Mouse (Mus musculus): ENCODE measurements at regions not wholly inside any gene's neighbourhood (a gene's known extent, or its start where the extent isn't known, plus 50 kb on each side); places are given as distances from the start of the nearest gene placed in this dataset.

- DNase-seq, result no peak
These were observed 189.4 kb upstream of the Acvr2a start for GRCm38 (mm10) chr2:48624461-48624860.

GRCm38 (mm10) chr2:48627011-48627410 is 186.9 kb upstream of the Acvr2a start:
- DNase-seq, result no peak

- no peak for DNase-seq
These were observed 184.5 kb upstream of the Acvr2a start for GRCm38 (mm10) chr2:48629106-48630050.

GRCm38 (mm10) chr2:48634456-48635174 is 179.3 kb upstream of the Acvr2a start:
- no peak for DNase-seq

GRCm38 (mm10) chr2:48636108-48636507 is 177.8 kb upstream of the Acvr2a start:
- DNase-seq, result no peak

- DNase-seq, result no peak
These were observed 169.8 kb upstream of the Acvr2a start for GRCm38 (mm10) chr2:48644114-48644513.

GRCm38 (mm10) chr2:48650281-48650680 is 163.6 kb upstream of the Acvr2a start:
- DNase-seq, result no peak

- DNase-seq, result no peak
These were observed 152.7 kb upstream of the Acvr2a start for GRCm38 (mm10) chr2:48661222-48661621.

GRCm38 (mm10) chr2:48665103-48665502 is 148.8 kb upstream of the Acvr2a start:
- DNase-seq, result peak; percentile 31

GRCm38 (mm10) chr2:48689098-48689497 is 124.8 kb upstream of the Acvr2a start:
- no peak for DNase-seq

- DNase-seq, result no peak
These were observed 119.4 kb upstream of the Acvr2a start for GRCm38 (mm10) chr2:48694509-48694908.

GRCm38 (mm10) chr2:48700886-48701285 is 113.0 kb upstream of the Acvr2a start:
- no peak for DNase-seq

GRCm38 (mm10) chr2:48705103-48705804 is 108.7 kb upstream of the Acvr2a start:
- no peak for DNase-seq

- no peak for DNase-seq
These were observed 108.1 kb upstream of the Acvr2a start for GRCm38 (mm10) chr2:48705805-48706150.

GRCm38 (mm10) chr2:48706188-48706587 is 107.7 kb upstream of the Acvr2a start:
- no peak for DNase-seq

- DNase-seq, result no peak
These were observed 97.7 kb upstream of the Acvr2a start for GRCm38 (mm10) chr2:48716206-48716605.

- DNase-seq, result no peak
These were observed 96.1 kb upstream of the Acvr2a start for GRCm38 (mm10) chr2:48717770-48718169.

GRCm38 (mm10) chr2:48718261-48718660 is 95.6 kb upstream of the Acvr2a start:
- no peak for DNase-seq

GRCm38 (mm10) chr2:48730780-48731179 is 83.1 kb upstream of the Acvr2a start:
- DNase-seq, result no peak

GRCm38 (mm10) chr2:48733936-48734335 is 80.0 kb upstream of the Acvr2a start:
- DNase-seq, result no peak

- DNase-seq, result peak; percentile 11
These were observed 79.4 kb upstream of the Acvr2a start for GRCm38 (mm10) chr2:48734521-48734920.

- no peak for DNase-seq
These were observed 77.6 kb upstream of the Acvr2a start for GRCm38 (mm10) chr2:48736312-48736711.

All from adrenal gland, adult 2 months (tissue).